Mouse (Mus musculus): ENCODE data around the gene Galr2. TPM values are rescaled to one million over a fixed set of nuclear protein-coding genes. Genes with fewer than 3 reads are reported as not detected.
A peak's percentile ranks its signal among the peaks of the same experiment; 100 is the strongest.

The Galr2 gene
- total and polyA plus RNA-seq, 3 experiments: 0.35 to 1.2 TPM; not detected in 1

- no peak overlapping the region; the same call in 1 of the 2 replicates for H3K27ac ChIP-seq (ENCODE audit: control insufficient read depth, low read depth, low read length)
- DNase-seq (ENCODE audit: low read depth, low spot score): no peak
- no peaks in the 10 kb centered on the region for H3K27me3 ChIP-seq (ENCODE audit: control insufficient read depth in 1 of 2, insufficient read depth in 2 of 2, low read length in 2 of 2)
- H3K4me1 ChIP-seq (ENCODE audit: control insufficient read depth in 1 of 2, insufficient read depth in 2 of 2, low read length in 2 of 2): peaks cover 0 to 7% of the 10 kb centered on the region in 2 experiments; a peak in 2 of 4 replicates
- TF ChIP-seq E2F4 (IDR thresholded peaks at IDR 0.05; ENCODE audit: borderline replicate concordance, low read depth, low read length): no peak
- no peak for TF ChIP-seq SMC3 (IDR thresholded peaks at IDR 0.05; ENCODE audit: low read depth, low read length)
- TF ChIP-seq POLR2AphosphoS2 (IDR thresholded peaks at IDR 0.05; ENCODE audit: low read length): 0 out of 2 replicates have a peak, but pooled peaks have one; percentile 7
- H3K79me2 ChIP-seq (ENCODE audit: control insufficient read depth, insufficient read depth, low read length, poor library complexity): peaks cover 16% of the 10 kb centered on the region
- H3K4me3 ChIP-seq (ENCODE audit: control insufficient read depth in 1 of 2, insufficient read depth in 1 of 2, low read depth in 2 of 2, low read length in 2 of 2): no peak overlapping the region
- no peak overlapping the region for H3K9ac ChIP-seq (ENCODE audit: control insufficient read depth, low read depth, low read length, poor library complexity, severe bottlenecking)
- peaks cover 10 to 49% of the 10 kb centered on the region in 2 experiments for H3K36me3 ChIP-seq (ENCODE audit: control insufficient read depth in 1 of 2, insufficient read depth in 2 of 2, low read length in 2 of 2)
- H3K9me3 ChIP-seq (replicated peaks; ENCODE audit: insufficient read depth, low read length): no peaks in the 10 kb centered on the region
Measured at GRCm38 (mm10) chr11:116265850-116266249, 14.9 kb upstream of the Galr2 start.

- H3K27me3 ChIP-seq (ENCODE audit: control insufficient read depth in 1 of 2, insufficient read depth in 2 of 2, low read length in 2 of 2): no peaks in the 10 kb centered on the region
- no peak overlapping the region for H3K9ac ChIP-seq (ENCODE audit: control insufficient read depth, low read depth, low read length, poor library complexity, severe bottlenecking)
- peaks cover 0 to 15% of the 10 kb centered on the region in 2 experiments; a peak in 2 of 4 replicates for H3K4me1 ChIP-seq (ENCODE audit: control insufficient read depth in 1 of 2, insufficient read depth in 2 of 2, low read length in 2 of 2)
- peaks cover 32% of the 10 kb centered on the region for H3K79me2 ChIP-seq (ENCODE audit: control insufficient read depth, insufficient read depth, low read length, poor library complexity)
- DNase-seq (ENCODE audit: low read depth, low spot score): peak; percentile 75
- H3K27ac ChIP-seq (ENCODE audit: control insufficient read depth, low read depth, low read length): no peak overlapping the region
- no peaks in the 10 kb centered on the region for H3K9me3 ChIP-seq (replicated peaks; ENCODE audit: insufficient read depth, low read length)
- TF ChIP-seq ETS1 (IDR thresholded peaks at IDR 0.05; ENCODE audit: low read depth, low read length): no peak
- TF ChIP-seq USF2 (IDR thresholded peaks at IDR 0.05; ENCODE audit: borderline replicate concordance in 1 of 2, insufficient read depth in 1 of 2, low read depth in 1 of 2, low read length in 2 of 2): no peak
- no peak for TF ChIP-seq ZKSCAN1 (IDR thresholded peaks at IDR 0.05; ENCODE audit: low read depth, low read length)
- no peak; a peak in 1 of 4 replicates for TF ChIP-seq POLR2A (IDR thresholded peaks at IDR 0.05; ENCODE audit: control insufficient read depth in 1 of 2, insufficient read depth in 1 of 2, low read depth in 1 of 2, low read length in 2 of 2, poor library complexity in 1 of 2)
- no peak for TF ChIP-seq RCOR1 (IDR thresholded peaks at IDR 0.05; ENCODE audit: low read depth, low read length)
- peak; percentile 57 to 66 (median 64) for TF ChIP-seq CTCF (IDR thresholded peaks at IDR 0.05 in 2 of 3, conservative IDR thresholded peaks at IDR 0.05 in 1 of 3; ENCODE audit: control insufficient read depth in 1 of 3, insufficient read depth in 1 of 3, low read depth in 2 of 3, low read length in 3 of 3, poor library complexity in 1 of 3, severe bottlenecking in 1 of 3)
- TF ChIP-seq EP300 (IDR thresholded peaks at IDR 0.05; ENCODE audit: low read depth in 1 of 2, low read length in 2 of 2): no peak
- TF ChIP-seq GATA1 (IDR thresholded peaks at IDR 0.05; ENCODE audit: low read depth, low read length): no peak
- peak; percentile 47; the same call in 1 of the 2 replicates for TF ChIP-seq SMC3 (IDR thresholded peaks at IDR 0.05; ENCODE audit: low read depth, low read length)
- no peak for TF ChIP-seq SIN3A (IDR thresholded peaks at IDR 0.05; ENCODE audit: low read length)
- TF ChIP-seq POLR2AphosphoS2 (IDR thresholded peaks at IDR 0.05; ENCODE audit: low read length): no peak
- TF ChIP-seq MAFK (IDR thresholded peaks at IDR 0.05; ENCODE audit: borderline replicate concordance, low read depth, low read length): no peak
- no peak for TF ChIP-seq E2F4 (IDR thresholded peaks at IDR 0.05; ENCODE audit: borderline replicate concordance, low read depth, low read length)
- no peak for TF ChIP-seq TBP (IDR thresholded peaks at IDR 0.05; ENCODE audit: low read depth, low read length)
- no peak overlapping the region for H3K4me3 ChIP-seq (ENCODE audit: control insufficient read depth in 1 of 2, insufficient read depth in 1 of 2, low read depth in 2 of 2, low read length in 2 of 2)
- H3K36me3 ChIP-seq (ENCODE audit: control insufficient read depth in 1 of 2, insufficient read depth in 2 of 2, low read length in 2 of 2): peaks cover 21 to 46% of the 10 kb centered on the region in 2 experiments
Measured at GRCm38 (mm10) chr11:116267637-116268036, 13.1 kb upstream of the Galr2 start.

- peaks cover 0 to 15% of the 10 kb centered on the region in 2 experiments; a peak in 2 of 4 replicates for H3K4me1 ChIP-seq (ENCODE audit: control insufficient read depth in 1 of 2, insufficient read depth in 2 of 2, low read length in 2 of 2)
- DNase-seq (ENCODE audit: low read depth, low spot score): no peak
- peaks cover 22 to 40% of the 10 kb centered on the region in 2 experiments for H3K36me3 ChIP-seq (ENCODE audit: control insufficient read depth in 1 of 2, insufficient read depth in 2 of 2, low read length in 2 of 2)
- no peaks in the 10 kb centered on the region for H3K9me3 ChIP-seq (replicated peaks; ENCODE audit: insufficient read depth, low read length)
- no peak overlapping the region for H3K9ac ChIP-seq (ENCODE audit: control insufficient read depth, low read depth, low read length, poor library complexity, severe bottlenecking)
- TF ChIP-seq ZC3H11A (IDR thresholded peaks at IDR 0.05; ENCODE audit: low read depth, low read length) (no peak), NELFE (IDR thresholded peaks at IDR 0.05; ENCODE audit: low read depth, low read length) (no peak), HCFC1 (IDR thresholded peaks at IDR 0.05; ENCODE audit: low read depth, low read length) (no peak), MAFK (IDR thresholded peaks at IDR 0.05; ENCODE audit: borderline replicate concordance, low read depth, low read length) (no peak), MAX (IDR thresholded peaks at IDR 0.05; ENCODE audit: low read length) (no peak), GABPA (IDR thresholded peaks at IDR 0.05; ENCODE audit: low read depth, low read length) (no peak), ETS1 (IDR thresholded peaks at IDR 0.05; ENCODE audit: low read depth, low read length) (no peak), RAD21 (IDR thresholded peaks at IDR 0.05; ENCODE audit: low read depth, low read length) (no peak), SIN3A (IDR thresholded peaks at IDR 0.05; ENCODE audit: low read length) (no peak), MXI1 (IDR thresholded peaks at IDR 0.05; ENCODE audit: low read depth, low read length) (no peak), MAZ (IDR thresholded peaks at IDR 0.05; ENCODE audit: low read depth, low read length) (no peak), JUND (IDR thresholded peaks at IDR 0.05; ENCODE audit: low read depth, low read length) (no peak), GATA1 (IDR thresholded peaks at IDR 0.05; ENCODE audit: low read depth, low read length) (no peak), TBP (IDR thresholded peaks at IDR 0.05; ENCODE audit: low read depth, low read length) (no peak), POLR2AphosphoS2 (IDR thresholded peaks at IDR 0.05; ENCODE audit: low read length) (no peak), EP300 (IDR thresholded peaks at IDR 0.05; ENCODE audit: low read depth in 1 of 2, low read length in 2 of 2) (no peak)
- H3K79me2 ChIP-seq (ENCODE audit: control insufficient read depth, insufficient read depth, low read length, poor library complexity): peaks cover 38% of the 10 kb centered on the region
- no peak overlapping the region for H3K27ac ChIP-seq (ENCODE audit: control insufficient read depth, low read depth, low read length)
- H3K27me3 ChIP-seq (ENCODE audit: control insufficient read depth in 1 of 2, insufficient read depth in 2 of 2, low read length in 2 of 2): no peaks in the 10 kb centered on the region
- H3K4me3 ChIP-seq (ENCODE audit: control insufficient read depth in 1 of 2, insufficient read depth in 1 of 2, low read depth in 2 of 2, low read length in 2 of 2): no peak overlapping the region
Measured at GRCm38 (mm10) chr11:116268313-116268712, 12.4 kb upstream of the Galr2 start.
